Mouse (Mus musculus) neural tube, embryonic 11.5 days (tissue): ENCODE data around the gene E130309D02Rik. TPM values are rescaled to one million over a fixed set of nuclear protein-coding genes. Genes with fewer than 3 reads are reported as not detected.

ENCODE experiments used
- ATAC-seq: fragments of 200-750 bp; cut with Nextera tagmentation; 2 replicates; pipeline ENCODE4 v1.8.0; 2017; ENCODE audit warnings: moderate number of reproducible peaks, mild to moderate bottlenecking, moderate TSS enrichment, moderate library complexity; ENCODE audit not compliant: insufficient read depth, low FRiP score, low TSS enrichment
- DNase-seq: peaks from one replicate; pipeline ENCODE4 v3.0.0-alpha.2; 2015; ENCODE audit warnings: low spot score
- H3K27ac ChIP-seq: fragments of 300-500 bp; sonication (generic); 2 replicates; pipeline ENCODE4 v1.5.1; 2014; ENCODE audit warnings: low read depth, mild to moderate bottlenecking, low read length
- H3K27me3 ChIP-seq: fragments of 300-500 bp; sonication (generic); 2 replicates; pipeline ENCODE4 v1.6.1; 2014; ENCODE audit warnings: mild to moderate bottlenecking, low read length, mixed read lengths; ENCODE audit not compliant: control insufficient read depth, insufficient read depth
- H3K36me3 ChIP-seq: fragments of 300-500 bp; sonication (generic); 2 replicates; pipeline ENCODE4 v1.6.1; 2014; ENCODE audit warnings: mild to moderate bottlenecking, low read length, moderate library complexity, mixed read lengths; ENCODE audit not compliant: control insufficient read depth, insufficient read depth
- H3K4me1 ChIP-seq: fragments of 300-500 bp; sonication (generic); 2 replicates; pipeline ENCODE4 v1.6.1; 2014; ENCODE audit warnings: low read length, mixed read lengths; ENCODE audit not compliant: control insufficient read depth, insufficient read depth
- H3K4me2 ChIP-seq: fragments of 300-500 bp; sonication (generic); 2 replicates; pipeline ENCODE4 v1.6.1; 2014; ENCODE audit warnings: low read depth, mild to moderate bottlenecking, moderate library complexity
- H3K4me3 ChIP-seq: fragments of 300-500 bp; sonication (generic); 2 replicates; pipeline ENCODE4 v1.5.1; 2014; ENCODE audit warnings: low read depth, low read length
- H3K9ac ChIP-seq: fragments of 300-500 bp; sonication (generic); 2 replicates; pipeline ENCODE4 v1.6.1; 2014; ENCODE audit warnings: mild to moderate bottlenecking, low read length
- H3K9me3 ChIP-seq: fragments of 300-500 bp; sonication (generic); 2 replicates; pipeline ENCODE4 v1.6.1; 2016; ENCODE audit warnings: low read length; ENCODE audit not compliant: control insufficient read depth
- WGBS: fragments of 180-500 bp; shearing (Covaris S2); extraction: QIAGEN DNeasy Blood & Tissue Kit; methylation state at CpG from one replicate; pipeline ENCODE4 v1.1.7; 2014; 5-methylcytosine and 5-hydroxymethylcytosine counted together
- polyA plus RNA-seq: library from polyadenylated mRNA; unstranded; fragments of >200 nt; fragmentation: Nextera tagmentation; extraction: Ambion mirVana; gene quantifications from 2 replicates; pipeline ENCODE4 v1.2.1, GENCODE M21; 2014

The E130309D02Rik gene
- polyA plus RNA-seq, 1 experiment from 2014 or later, result 57.3 TPM

- no peak overlapping the region for H3K27ac ChIP-seq
- H3K9ac ChIP-seq, result no peak overlapping the region
- no peaks in the 10 kb centered on the region for H3K9me3 ChIP-seq
- peaks cover 62% of the 10 kb centered on the region for H3K27me3 ChIP-seq
- H3K4me2 ChIP-seq, result no peak overlapping the region
- peak overlapping the region; percentile 36; the same call in 1 of the 2 replicates for H3K4me3 ChIP-seq
- H3K36me3 ChIP-seq, result peaks cover 4% of the 10 kb centered on the region
- DNase-seq, result peak; percentile 51
- ATAC-seq, result no peak
- H3K4me1 ChIP-seq, result peaks cover 11% of the 10 kb centered on the region; the same call in 1 of the 2 replicates
- 3% methylated on average over 66 of the region's 66 CpGs for WGBS
Measured at GRCm38 (mm10) chr5:143254487-143255130, 60.6 kb downstream of the E130309D02Rik start.

GRCm38 (mm10) chr5:143253881-143254486 is 61.2 kb downstream of the E130309D02Rik start:
- H3K9me3 ChIP-seq, result no peaks in the 10 kb centered on the region
- WGBS, result 2% methylated on average over 64 of the region's 81 CpGs
- ATAC-seq, result no peak
- no peak overlapping the region for H3K27ac ChIP-seq
- peak overlapping the region; percentile 36 for H3K4me3 ChIP-seq
- H3K4me1 ChIP-seq, result peaks cover 11% of the 10 kb centered on the region; the same call in 1 of the 2 replicates
- H3K36me3 ChIP-seq, result peaks cover 4% of the 10 kb centered on the region
- peaks cover 62% of the 10 kb centered on the region for H3K27me3 ChIP-seq
- DNase-seq, result peak; percentile 65
- H3K9ac ChIP-seq, result peak overlapping the region; percentile 26
- peak overlapping the region; percentile 50 for H3K4me2 ChIP-seq

GRCm38 (mm10) chr5:143253186-143253880 is 61.8 kb downstream of the E130309D02Rik start:
- Histone ChIP-seq H3K9me3 (no peaks in the 10 kb centered on the region), H3K4me1 (peaks cover 11% of the 10 kb centered on the region; the same call in 1 of the 2 replicates), H3K4me2 (peak overlapping the region; percentile 50), H3K9ac (no peak overlapping the region; the same call in 1 of the 2 replicates), H3K27me3 (peaks cover 62% of the 10 kb centered on the region), H3K36me3 (peaks cover 4% of the 10 kb centered on the region), H3K27ac (no peak overlapping the region), H3K4me3 (peak overlapping the region; percentile 36)
- no peak for DNase-seq
- 3% methylated on average over 90 of the region's 103 CpGs for WGBS
- ATAC-seq, result peak; percentile 13; the same call in 1 of the 2 replicates

- H3K36me3 ChIP-seq, result peaks cover 4% of the 10 kb centered on the region
- no peak overlapping the region for H3K27ac ChIP-seq
- H3K27me3 ChIP-seq, result peaks cover 62% of the 10 kb centered on the region
- H3K9me3 ChIP-seq, result no peaks in the 10 kb centered on the region
- no peak overlapping the region for H3K9ac ChIP-seq
- H3K4me2 ChIP-seq, result 0 out of 2 replicates have a peak overlapping the region, but pooled peaks have one; percentile 50
- DNase-seq, result no peak
- no peak for ATAC-seq
- 15% methylated on average over 18 of the region's 18 CpGs for WGBS
- peaks cover 11% of the 10 kb centered on the region; the same call in 1 of the 2 replicates for H3K4me1 ChIP-seq
- peak overlapping the region; percentile 36 for H3K4me3 ChIP-seq
Measured at GRCm38 (mm10) chr5:143252791-143253185, 62.4 kb downstream of the E130309D02Rik start.

GRCm38 (mm10) chr5:143252039-143252438 is 63.1 kb downstream of the E130309D02Rik start:
- no peak for DNase-seq
- H3K27me3 ChIP-seq, result peaks cover 57% of the 10 kb centered on the region
- no peak for ATAC-seq
- 42% methylated on average over 6 of the region's 6 CpGs for WGBS
- no peak overlapping the region for H3K4me3 ChIP-seq
- peaks cover 11% of the 10 kb centered on the region; the same call in 1 of the 2 replicates for H3K4me1 ChIP-seq
- H3K4me2 ChIP-seq, result no peak overlapping the region
- no peak overlapping the region for H3K27ac ChIP-seq
- H3K36me3 ChIP-seq, result peaks cover 7% of the 10 kb centered on the region
- no peaks in the 10 kb centered on the region for H3K9me3 ChIP-seq
- no peak overlapping the region for H3K9ac ChIP-seq

Other genes with a start within 250 kb of the E130309D02Rik start
- 30.6 and 31.5 TPM in 2 replicates for gene Rnf216, start 202.4 kb downstream of the E130309D02Rik start, polyA plus RNA-seq
- not detected in 2 replicates for gene Olfr718-ps1, start 167.8 kb downstream of the E130309D02Rik start, polyA plus RNA-seq
- 11.6 and 12.2 TPM in 2 replicates for gene Rbak, start 134.6 kb downstream of the E130309D02Rik start, polyA plus RNA-seq
- gene Spdye4b, start 134.3 kb downstream of the E130309D02Rik start, polyA plus RNA-seq, result not detected in 2 replicates
- gene Spdye4a, start 88.5 kb downstream of the E130309D02Rik start, polyA plus RNA-seq, result not detected in 2 replicates
- gene Zfp12, start 80.2 kb downstream of the E130309D02Rik start, polyA plus RNA-seq, result 25.5 and 27.6 TPM in 2 replicates
- gene Zfp316, start 45.3 kb downstream of the E130309D02Rik start, polyA plus RNA-seq, result 4.1 and 4.8 TPM in 2 replicates
- not detected in 2 replicates for gene Zfp853, start 21.7 kb downstream of the E130309D02Rik start, polyA plus RNA-seq
- 69.3 and 73.3 TPM in 2 replicates for gene Zdhhc4, start 13.9 kb upstream of the E130309D02Rik start, polyA plus RNA-seq
- gene Grid2ip, start 42.0 kb upstream of the E130309D02Rik start, polyA plus RNA-seq, result 0.14 TPM in 1 of 2 replicates, not detected in the other
- 186 and 199 TPM in 2 replicates for gene Kdelr2, start 88.5 kb upstream of the E130309D02Rik start, polyA plus RNA-seq
- 11.2 and 12.8 TPM in 2 replicates for gene Daglb, start 149.2 kb upstream of the E130309D02Rik start, polyA plus RNA-seq
- 519 and 552 TPM in 2 replicates for gene Rac1, start 212.7 kb upstream of the E130309D02Rik start, polyA plus RNA-seq